Mouse (Mus musculus) layer of hippocampus, adult 9-11 months (tissue): Measurements from ENCODE around the gene Kdm1b.

Source experiments
- DNase-seq: peaks from one replicate; pipeline ENCODE4 v3.0.0; 2022

The Kdm1b gene

DNA sequence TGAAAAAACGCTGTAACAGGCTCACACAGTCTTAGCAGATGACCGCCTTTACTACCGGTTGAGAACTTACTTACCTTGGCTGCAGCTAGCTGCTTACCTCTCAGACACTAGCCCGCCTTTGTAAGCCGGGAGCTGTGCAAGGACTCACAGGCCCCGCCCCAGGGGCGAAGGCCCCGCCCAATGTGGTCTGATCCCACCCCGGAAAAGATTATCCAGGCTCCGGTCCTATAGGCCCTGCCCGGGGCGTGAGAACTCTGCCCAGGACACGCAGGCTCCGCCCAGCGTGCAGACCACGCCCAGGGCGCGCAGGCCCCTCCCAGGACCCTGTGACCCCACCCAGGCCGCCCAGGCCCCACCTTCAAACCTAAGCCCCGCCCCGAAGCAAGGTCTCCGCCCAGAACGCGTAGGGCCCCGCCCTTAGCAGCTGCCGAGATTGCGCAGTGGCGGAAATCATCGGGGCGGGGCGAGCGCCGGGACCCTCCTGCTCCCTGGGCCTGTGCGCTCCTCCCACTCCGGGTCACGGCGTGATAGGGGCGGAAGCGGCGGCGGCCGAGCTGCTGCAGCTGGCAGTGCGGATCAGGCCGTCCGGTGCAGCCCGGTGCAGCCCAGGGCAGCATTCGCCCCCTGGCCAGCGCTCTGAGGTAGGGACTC is at the start of gene Kdm1b:
Kdm1b (plus strand) TSS at position 470 of the 651 bp plus-strand sequence.
- peak; percentile 98 for DNase-seq

DNA sequence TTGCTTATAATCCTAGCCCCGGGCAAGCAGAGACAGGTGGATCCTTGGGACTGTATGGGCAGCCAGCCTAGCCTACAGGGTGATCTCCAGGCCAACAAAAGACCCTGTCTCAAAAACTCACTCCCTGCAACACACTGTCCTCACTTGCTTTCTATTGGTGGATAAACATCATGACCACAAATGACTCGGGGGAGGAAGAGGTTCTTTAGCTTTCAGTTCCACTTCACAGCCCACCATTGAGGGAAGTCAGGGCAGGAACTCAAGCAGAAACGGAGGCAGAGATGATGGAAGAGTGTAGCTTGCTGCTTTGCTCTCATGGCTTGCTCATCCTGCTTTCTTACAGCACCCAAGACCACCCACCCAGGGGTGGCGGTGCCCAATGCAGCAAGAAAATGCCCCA is 45.9 kb upstream of the Kdm1b start:
- no peak for DNase-seq

DNA sequence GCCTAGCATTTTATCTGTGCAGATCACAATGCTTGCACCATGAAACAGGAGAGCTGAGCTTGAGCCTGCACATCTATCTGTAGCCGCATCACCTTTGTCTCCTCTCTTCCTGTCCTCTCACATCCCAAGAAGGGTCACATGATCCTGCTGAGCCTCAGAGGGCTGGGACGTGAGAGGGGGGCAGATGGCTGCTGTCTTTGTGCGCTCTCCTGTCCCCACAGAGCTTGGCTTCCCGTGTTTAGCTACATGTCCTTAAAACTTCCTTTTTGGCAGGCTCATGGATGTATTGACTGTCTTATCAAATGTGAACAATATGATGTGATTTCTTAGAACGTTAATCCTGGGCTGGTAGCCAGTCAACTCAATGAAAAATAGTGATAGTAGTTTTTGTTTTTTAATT is 43.8 kb upstream of the Kdm1b start:
- DNase-seq: no peak

DNA sequence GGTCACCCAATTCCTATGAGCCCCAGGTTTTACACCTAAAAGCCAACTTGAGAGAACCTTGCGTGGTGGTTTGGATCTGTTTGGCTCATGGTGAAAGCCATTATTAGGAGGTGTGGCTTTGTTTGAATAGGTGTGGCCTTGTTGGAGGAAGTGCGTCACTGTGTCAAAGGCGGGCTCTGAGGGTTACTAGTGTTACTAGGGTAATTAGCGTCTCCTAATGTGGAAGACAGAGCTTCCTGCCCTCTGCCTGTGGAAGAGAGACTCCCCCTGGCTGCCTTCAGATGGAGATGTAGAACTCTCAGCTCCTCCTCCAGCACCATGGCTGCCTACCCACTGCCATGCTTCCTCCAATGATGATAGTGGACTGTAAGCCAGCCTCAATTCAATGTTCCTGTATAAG is 41.7 kb upstream of the Kdm1b start:
- no peak for DNase-seq

DNA sequence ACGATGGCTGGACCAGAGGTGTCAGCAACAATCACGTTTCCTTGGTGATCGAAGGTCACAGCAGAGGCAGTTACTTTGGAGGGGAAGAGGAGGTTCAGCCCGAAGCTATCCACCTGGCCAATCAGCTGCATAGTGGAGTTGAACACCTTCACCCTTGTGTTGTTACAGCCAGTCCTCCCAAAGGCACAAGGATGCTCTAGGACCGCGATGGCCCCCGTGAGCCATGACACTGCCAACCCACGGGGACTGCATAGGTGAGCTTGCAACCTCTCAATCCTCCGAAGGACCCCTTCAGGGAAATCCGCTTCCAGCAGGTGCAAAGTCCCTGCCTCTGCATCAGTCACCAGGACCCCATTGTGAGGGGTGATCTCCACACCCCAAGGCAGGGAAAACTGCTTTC is 29.6 kb upstream of the Kdm1b start:
- DNase-seq: no peak

DNA sequence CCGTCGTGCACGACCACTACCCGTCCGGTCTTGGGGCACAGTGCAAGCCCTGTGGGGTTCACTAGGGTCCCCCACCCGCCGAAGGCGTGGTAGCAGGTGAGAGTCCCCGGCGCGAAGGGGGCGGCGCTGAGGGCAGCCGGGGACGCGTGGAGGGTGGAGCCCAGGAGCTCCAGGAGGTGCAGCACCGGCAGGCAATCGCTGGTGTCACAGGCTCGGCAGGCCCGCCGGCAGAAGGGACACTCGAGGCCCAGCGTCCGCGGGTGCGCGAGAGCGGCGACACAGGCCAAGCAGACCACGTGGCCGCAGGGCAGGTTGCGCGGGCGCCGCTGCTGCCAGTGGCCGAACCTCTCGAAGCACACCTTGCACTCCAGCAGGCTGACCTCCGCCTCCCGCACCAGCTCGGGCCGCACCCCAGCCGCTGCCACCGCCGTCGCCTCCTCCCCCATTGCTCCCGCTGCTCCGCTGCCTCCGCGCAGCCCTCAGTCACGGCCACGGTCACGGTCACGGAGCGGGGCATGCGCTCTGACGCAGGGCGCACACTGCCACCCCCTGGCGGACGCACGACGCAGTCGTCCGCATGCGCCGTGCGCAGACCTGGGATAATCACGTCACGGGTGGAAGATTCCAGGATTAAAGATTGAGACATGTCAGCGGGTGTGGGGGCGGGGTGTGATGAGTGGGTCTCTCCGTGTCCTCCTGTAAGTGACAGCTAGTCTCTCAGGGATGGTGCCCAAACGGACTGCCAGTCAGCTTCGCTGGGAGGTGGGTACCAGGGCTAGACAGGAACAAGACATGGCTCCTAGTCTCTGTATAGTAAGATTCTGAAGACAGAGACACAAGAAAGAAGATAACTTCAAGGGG is 28.7 kb upstream of the Kdm1b start, which contains the start of gene Nhlrc1:
Nhlrc1 (minus strand) TSS at position 517 of the 861 bp plus-strand sequence.
- DNase-seq: peak; percentile 84

DNA sequence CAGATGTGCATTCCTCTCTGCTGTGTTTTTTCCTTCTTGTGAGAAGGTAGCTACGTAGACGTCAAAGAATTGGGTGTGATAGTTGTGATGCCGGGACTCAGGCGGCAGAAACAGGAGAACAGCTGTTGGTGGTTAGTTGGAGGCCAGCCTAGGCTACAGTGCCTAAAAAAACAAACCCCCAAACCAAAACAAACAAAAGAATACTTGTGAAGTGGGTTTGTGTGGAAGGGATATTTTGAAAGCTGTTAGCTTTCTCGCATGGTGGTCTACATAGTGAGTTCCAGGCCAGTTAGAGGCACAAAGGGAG is 28.2 kb upstream of the Kdm1b start:
- DNase-seq: no peak

DNA sequence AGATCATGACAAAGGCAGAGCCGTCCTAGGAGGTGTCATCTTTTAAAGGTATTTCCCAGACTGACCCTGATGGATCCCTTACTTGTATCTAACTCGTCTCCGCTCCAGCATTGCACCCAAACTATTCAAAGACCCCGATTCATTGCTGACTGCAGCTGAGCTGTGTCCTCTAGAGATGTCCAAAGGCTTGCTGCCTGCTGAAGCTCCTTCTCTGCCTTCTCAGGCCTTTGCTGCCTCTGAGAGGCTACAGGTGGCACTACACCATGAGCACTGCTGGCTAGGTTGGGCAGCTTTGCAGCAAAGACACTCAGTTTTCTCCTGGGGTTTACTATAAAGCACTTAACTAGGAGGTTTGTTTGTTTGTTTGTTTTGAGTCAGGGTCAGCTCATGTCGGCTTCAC is 26.0 kb upstream of the Kdm1b start:
- peak; percentile 51 for DNase-seq

DNA sequence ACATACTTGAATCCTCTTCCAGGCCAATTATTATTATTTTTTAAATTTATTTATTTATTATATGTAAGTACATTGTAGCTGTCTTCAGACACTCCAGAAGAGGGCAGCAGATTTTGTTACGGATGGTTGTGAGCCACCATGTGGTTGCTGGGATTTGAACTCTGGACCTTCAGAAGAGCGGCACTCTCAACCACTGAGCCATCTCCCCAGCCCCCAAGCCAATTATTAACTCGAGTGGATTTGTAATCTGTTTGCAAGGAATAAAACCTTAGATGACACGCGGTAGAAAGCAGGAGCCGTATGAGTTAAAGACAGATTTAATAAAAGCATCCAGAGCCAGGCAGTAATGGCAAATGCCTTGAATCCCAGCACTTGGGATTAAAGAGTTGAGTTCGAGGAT is 23.5 kb upstream of the Kdm1b start:
- DNase-seq: no peak

DNA sequence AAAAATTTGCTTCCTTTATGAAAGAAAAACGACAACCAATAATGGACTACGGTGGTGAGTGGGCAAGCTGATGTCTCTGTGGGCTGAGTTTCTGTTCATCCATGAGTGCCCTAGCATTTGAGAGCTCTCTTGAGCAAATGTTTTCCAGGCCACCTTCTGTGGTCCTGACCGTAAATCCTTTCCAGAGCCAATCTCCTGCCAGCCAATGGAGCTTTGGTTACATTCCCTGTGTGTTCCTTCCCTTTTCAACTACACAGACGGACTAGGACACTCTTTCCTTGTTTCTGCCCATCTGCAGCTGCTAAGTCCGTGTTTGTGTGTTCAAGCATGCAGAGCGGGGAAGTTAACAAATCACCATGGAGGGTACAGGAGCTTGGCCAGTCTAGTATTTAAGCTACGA is 22.5 kb upstream of the Kdm1b start:
- DNase-seq: no peak

DNA sequence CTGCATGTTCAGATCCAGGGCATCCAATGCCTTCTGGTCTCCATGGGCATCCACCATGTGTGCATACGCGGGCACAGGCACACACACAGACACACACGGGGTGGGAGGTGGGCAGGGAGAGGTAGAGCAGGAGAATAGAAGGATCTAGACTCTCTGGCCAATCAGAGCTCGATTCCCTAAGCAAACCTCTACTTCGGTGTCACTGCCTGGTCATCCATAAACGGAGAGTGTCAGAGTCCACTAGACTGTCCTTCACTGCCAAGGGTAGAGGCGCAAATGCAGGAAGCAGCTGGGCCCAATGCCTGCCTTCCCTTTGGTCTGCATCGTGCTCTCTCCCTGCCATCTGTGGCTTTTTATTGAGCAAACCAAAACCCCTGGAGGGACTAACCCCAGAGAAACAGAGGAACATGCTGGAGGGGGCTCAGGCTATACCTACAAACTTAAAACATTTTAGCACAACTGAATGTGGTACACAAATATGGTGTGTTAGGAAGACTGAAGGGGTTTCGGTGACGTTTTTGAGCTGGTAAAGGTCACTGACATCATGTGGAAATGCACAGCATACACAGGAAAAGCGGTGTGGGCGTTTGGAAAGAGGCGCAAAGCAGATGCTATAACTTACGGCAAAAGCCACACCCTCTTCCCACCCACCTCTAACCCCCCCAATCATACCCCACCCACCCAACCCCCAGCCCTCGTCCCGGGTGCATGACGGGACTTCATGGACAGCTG is 12.8 kb upstream of the Kdm1b start:
- DNase-seq: no peak

DNA sequence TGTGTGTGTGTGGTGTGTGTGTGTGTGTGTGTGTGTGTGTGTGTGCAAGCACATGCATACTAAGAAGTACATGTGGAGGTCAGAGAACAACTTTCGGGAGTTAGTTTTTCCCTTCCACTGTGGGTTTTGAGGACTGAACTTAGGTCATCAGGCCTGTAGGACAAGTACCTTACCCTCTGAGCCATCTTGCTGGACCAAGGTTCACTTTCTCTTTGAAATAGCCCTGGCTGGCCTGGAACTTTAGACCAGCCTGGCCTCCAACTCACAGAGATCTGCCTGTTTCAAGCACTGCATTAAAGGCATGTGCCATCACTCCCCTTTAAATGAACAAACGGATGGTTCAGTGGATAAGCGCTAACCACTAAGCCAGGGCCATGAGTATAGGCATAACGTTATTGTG is 9.7 kb upstream of the Kdm1b start:
- DNase-seq: no peak

DNA sequence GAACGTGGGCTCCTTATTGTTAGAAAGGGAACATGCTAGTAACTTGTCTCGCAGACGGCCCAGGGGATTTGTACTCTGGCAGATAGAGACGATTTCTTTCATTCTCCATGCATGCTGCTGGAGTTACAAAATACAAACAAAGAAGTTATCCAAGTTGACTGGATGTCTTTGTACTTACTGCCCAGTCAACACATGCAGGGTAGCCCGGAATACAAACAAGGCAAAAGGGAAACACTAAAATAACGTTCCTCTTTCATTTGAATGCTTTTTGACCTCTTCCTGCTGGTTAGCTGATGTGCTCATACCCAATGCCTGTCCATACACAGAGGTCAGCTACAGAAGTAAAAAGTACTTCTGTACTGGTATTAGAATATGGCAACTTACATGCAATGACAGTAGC is 5.4 kb upstream of the Kdm1b start:
- DNase-seq: no peak

DNA sequence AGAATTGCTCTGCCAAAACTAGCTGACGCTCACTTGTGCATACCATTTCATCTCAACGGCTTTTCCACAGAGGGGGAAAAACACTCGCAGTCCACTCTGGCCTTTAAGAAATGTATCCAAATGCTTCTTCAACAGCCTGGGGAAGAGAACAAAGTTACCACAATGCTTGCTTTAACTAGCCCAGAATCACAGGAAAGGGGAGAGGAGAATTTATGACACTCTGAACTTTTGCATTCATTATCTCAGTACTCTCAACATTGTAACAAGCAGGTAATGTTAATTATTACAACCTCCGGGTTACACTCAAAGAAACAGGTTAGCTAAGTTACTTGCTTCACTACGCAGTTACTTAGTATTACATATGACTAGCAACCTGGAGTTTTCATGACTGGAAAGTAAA is 3.2 kb upstream of the Kdm1b start:
- DNase-seq: no peak

DNA sequence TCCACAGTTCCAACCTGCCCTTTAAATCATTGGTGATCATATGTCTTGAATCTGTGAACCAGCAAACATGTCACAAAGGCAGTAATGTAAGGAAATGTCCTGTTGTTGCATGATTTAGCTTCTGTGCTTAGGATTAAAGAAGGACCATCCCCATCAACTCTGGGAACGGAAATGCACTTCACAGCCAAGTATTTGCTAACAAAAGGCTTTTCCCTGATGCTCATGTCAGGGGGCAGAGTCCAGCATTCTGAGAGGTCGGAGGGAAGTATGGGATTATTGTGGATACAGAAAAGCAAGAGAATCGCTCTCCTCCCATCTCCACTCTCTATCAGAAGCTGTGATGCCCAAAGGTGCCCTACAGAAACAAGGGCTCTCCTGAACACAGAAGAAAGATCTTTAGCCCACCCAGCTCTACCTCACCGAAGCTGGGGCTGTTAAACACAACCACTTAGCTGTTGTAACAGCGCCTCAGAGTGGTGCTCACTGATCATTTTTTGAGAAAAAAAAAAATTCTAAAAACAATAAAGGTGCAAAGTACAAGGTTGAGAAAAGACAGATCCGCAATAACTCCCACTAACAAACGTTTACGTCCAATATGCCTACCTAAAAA is 1.2 kb upstream of the Kdm1b start:
- no peak for DNase-seq

DNA sequence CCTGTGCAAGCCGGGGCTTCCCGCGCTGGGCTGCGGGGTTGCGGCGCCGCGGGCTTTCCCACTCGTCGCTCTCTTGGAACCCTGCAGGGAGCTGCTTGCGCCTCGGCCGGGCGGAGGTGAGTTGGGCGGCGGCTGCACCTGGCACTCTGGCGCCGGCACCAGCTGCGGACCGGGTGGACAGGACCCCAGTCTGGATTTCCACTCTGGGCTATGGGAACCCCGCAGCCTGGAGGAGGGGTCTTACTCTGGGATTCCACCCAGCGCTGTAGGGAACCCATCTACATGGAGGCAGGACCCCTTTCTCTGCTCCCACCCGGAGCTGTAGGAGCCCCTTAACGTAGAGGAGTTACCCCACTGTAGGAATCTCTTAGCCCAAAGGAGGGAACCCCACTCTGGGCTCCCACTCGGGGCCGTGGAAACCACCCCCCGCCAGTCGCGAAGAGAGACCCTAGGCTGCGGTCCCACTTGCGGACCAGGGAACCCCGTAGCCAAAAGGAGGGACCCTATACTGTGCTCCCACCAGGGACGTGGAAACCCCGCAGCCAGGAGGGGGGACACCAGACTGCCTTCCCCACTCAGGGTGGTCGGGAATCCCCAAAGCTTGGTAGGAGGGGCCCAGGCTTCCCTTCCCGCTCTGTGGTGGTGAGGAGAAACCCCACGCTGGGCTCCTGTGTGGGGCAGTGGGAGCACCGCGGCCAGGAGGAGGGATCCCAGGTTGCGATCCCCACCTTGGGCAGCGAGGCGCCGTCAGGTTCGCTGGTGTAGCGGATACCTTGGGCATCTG is 726 bp downstream of the Kdm1b start:
- DNase-seq: no peak

DNA sequence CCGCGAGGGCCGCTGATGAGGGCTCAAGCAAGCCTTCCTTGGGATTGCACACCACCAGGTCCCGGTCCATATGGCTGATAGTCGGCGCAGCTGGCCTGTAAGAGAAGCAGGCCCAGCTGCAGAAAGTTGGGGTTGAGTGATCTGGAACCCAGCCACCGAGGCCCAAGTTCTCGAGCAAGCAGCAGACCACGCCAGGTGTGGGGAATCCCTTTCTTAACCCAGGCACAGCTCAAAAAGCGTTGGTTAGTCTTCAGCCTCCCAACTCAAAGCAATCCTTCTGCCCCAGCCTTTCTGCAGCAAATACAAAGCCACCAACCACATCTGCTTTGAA is 1.3 kb downstream of the Kdm1b start, which contains the start of gene Tpmt:
Tpmt (minus strand) TSS at position 121 of the 331 bp plus-strand sequence.
- no peak for DNase-seq

DNA sequence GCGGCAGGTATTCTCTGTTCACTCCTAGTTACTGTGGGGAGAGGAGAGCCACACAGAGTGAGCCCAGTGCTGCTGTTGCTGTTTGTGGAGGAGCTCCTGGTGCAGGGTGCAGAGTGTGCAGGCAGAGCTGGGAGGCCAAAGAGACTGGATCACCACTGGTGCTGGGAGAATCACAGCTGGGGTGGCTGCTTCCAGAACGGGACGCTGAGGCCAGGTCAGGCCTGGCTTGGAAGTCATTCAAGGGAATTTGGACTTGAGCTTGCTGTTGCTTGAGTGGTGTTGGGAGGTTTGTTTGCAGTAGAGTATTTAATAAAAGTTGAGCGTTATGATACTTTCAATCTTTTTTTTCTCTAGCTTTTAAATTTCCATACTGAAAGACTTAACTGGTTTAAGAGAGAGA is 4.7 kb downstream of the Kdm1b start:
- no peak for DNase-seq

DNA sequence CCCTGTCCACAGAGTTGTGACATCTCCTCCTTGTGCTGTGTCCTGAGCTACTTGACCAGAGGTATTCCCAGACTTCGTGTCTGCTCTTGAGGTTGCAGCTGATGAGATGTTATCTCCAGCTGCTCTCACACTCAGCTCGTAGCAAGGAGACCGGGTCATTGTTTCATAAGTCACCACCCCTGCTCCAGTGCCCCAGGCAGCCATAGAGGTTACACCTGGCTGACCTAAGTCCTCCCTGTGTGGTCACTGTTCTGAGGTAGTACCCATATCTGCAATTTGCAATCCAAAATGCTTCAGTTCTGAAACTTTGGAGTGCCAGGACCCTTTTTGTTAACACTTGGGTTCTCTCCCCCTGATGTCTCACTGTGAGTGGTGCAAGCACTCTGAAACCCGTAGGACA is 6.7 kb downstream of the Kdm1b start:
- DNase-seq: no peak

DNA sequence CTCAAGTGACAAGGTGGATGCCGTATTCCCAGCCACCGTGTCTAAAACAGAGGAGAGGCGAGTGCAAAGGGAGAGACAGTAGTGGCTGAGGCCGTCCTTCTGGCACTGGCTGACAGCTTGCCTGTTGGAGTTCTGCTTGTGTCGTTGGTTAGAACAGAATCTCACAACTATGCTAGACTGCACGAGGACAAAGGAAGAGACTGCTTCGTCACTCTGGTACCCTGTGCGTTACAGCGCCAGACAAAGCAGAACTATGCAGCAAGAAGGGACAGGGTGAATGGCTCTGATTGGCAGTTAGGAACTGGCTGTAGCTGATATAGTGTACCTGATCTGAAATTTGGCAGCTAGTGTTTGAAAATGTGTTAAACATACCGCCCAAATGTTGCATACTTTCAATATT is 10.7 kb downstream of the Kdm1b start:
- DNase-seq: no peak

DNA sequence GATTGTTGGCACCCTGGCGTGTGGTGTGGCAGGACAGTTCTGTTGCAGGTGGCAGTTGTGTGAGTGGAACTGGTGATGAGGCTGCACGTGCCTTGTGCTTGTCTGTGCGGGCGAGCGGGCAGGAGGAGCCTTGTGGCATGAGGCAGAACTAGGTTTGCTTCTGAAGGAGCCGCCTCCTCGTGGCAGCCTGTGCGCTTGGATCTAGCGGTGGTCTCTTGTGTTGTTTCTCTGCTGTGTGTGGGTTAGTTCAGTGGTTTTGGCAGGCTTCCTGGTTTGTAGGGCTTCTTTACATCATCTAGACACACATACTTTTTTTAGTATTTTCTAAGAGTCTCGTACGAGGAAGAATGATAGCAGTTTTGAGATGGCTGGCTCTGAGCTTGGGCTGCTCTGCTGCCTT is 12.8 kb downstream of the Kdm1b start:
- peak; percentile 52 for DNase-seq

DNA sequence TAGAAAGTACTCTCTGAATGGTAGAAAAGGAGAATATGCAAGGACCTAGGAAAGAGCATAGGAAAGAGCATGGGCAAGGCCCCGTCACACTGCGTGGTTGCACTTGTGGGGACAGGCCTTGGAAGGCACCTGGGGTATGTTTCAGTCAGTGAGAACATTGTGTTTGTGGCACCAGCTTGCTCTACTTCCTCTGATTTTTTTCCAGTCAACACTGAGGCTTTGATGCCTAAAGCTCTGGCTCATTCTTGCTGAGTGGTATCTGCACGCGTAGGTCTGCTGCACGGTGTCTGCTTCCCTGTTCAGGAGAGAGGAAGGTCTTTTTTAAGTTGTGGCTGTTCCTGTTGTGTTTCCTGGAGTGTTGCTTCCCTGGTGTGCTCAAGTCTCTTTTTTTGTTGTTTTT is 13.5 kb downstream of the Kdm1b start:
- DNase-seq: no peak

DNA sequence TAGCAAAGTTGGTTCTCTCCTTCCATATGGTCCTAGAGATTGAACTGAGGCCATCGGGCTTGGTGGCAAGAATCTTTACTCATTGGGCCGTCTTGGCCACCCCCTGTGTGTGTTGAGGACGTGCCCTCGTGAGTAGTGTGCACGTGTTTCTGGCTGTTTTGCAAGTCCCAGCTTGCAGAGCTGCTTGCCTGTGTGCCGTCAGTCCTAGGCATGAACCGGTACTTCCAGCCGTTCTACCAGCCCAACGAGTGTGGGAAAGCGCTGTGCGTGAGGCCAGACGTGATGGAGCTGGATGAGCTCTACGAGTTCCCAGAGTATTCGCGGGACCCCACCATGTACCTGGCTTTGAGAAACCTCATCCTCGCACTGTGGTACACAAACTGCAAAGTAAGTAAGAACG is 19.5 kb downstream of the Kdm1b start:
- no peak for DNase-seq
